Mouse (Mus musculus): ENCODE measurements around the gene Kif26b. TPM values are rescaled to one million over a fixed set of nuclear protein-coding genes. Genes with fewer than 3 reads are reported as not detected.

Gene Kif26b
- total and polyA plus RNA-seq, 3 experiments = 0.04 to 0.16 TPM; not detected in 1

GRCm38 (mm10) chr1:178560043-178560442 lies 31.1 kb downstream of the Kif26b start:
- TF ChIP-seq TAL1 (conservative IDR thresholded peaks at IDR 0.05; ENCODE audit: low read depth, low read length) (no peak), CTCF (IDR thresholded peaks at IDR 0.05; ENCODE audit: low read depth, low read length) (no peak), GATA2 (IDR thresholded peaks at IDR 0.05; ENCODE audit: borderline replicate concordance, low read depth, low read length) (no peak), GATA1 (IDR thresholded peaks at IDR 0.05; ENCODE audit: borderline replicate concordance, low read length) (no peak), POLR2AphosphoS5 (IDR thresholded peaks at IDR 0.05; ENCODE audit: insufficient replicate concordance, low read depth, low read length) (no peak)
- DNase-seq (ENCODE audit: low spot score) (no peak), ATAC-seq (ENCODE audit: extremely low read depth, insufficient number of reproducible peaks, low FRiP score, poor library complexity, severe bottlenecking) (no peak)
- no peaks in the 10 kb centered on the region for H3K27me3 ChIP-seq (ENCODE audit: insufficient read depth, low read length)
- H3K4me3 ChIP-seq (ENCODE audit: low read depth, low read length) = no peak overlapping the region
- H3K36me3 ChIP-seq (replicated peaks) = no peaks in the 10 kb centered on the region
- no peaks in the 10 kb centered on the region for H3K4me1 ChIP-seq (ENCODE audit: insufficient read depth, low read depth, low read length)
- H3K9me3 ChIP-seq (replicated peaks) = peaks cover 10% of the 10 kb centered on the region

GRCm38 (mm10) chr1:178563834-178564233 lies 34.9 kb downstream of the Kif26b start:
- no peaks in the 10 kb centered on the region for H3K36me3 ChIP-seq (replicated peaks)
- H3K27me3 ChIP-seq (ENCODE audit: insufficient read depth, low read length) = peaks cover 2% of the 10 kb centered on the region; the same call in 1 of the 2 replicates
- H3K9me3 ChIP-seq (replicated peaks) = peaks cover 10% of the 10 kb centered on the region
- H3K4me3 ChIP-seq (ENCODE audit: low read depth, low read length) = no peak overlapping the region
- no peaks in the 10 kb centered on the region for H3K4me1 ChIP-seq (ENCODE audit: insufficient read depth, low read depth, low read length)
- ATAC-seq (ENCODE audit: extremely low read depth, insufficient number of reproducible peaks, low FRiP score, poor library complexity, severe bottlenecking) (no peak), DNase-seq (ENCODE audit: low spot score) (no peak)
- no peak for TF ChIP-seq TAL1 (conservative IDR thresholded peaks at IDR 0.05; ENCODE audit: low read depth, low read length)
- no peak for TF ChIP-seq GATA2 (IDR thresholded peaks at IDR 0.05; ENCODE audit: borderline replicate concordance, low read depth, low read length)
- no peak for TF ChIP-seq POLR2AphosphoS5 (IDR thresholded peaks at IDR 0.05; ENCODE audit: insufficient replicate concordance, low read depth, low read length)
- TF ChIP-seq CTCF (IDR thresholded peaks at IDR 0.05; ENCODE audit: low read depth, low read length) = no peak
- TF ChIP-seq GATA1 (IDR thresholded peaks at IDR 0.05; ENCODE audit: borderline replicate concordance, low read length) = no peak

- ATAC-seq (ENCODE audit: extremely low read depth, insufficient number of reproducible peaks, low FRiP score, poor library complexity, severe bottlenecking) (no peak), DNase-seq (ENCODE audit: low spot score) (no peak)
- no peak for TF ChIP-seq TAL1 (conservative IDR thresholded peaks at IDR 0.05; ENCODE audit: low read depth, low read length)
- TF ChIP-seq CTCF (IDR thresholded peaks at IDR 0.05; ENCODE audit: low read depth, low read length) = no peak
- no peak for TF ChIP-seq GATA2 (IDR thresholded peaks at IDR 0.05; ENCODE audit: borderline replicate concordance, low read depth, low read length)
- TF ChIP-seq GATA1 (IDR thresholded peaks at IDR 0.05; ENCODE audit: borderline replicate concordance, low read length) = no peak
- no peak for TF ChIP-seq POLR2AphosphoS5 (IDR thresholded peaks at IDR 0.05; ENCODE audit: insufficient replicate concordance, low read depth, low read length)
- peaks cover 5% of the 10 kb centered on the region for H3K9me3 ChIP-seq (replicated peaks)
- no peak overlapping the region for H3K4me3 ChIP-seq (ENCODE audit: low read depth, low read length)
- no peaks in the 10 kb centered on the region for H3K4me1 ChIP-seq (ENCODE audit: insufficient read depth, low read depth, low read length)
- peaks cover 2% of the 10 kb centered on the region; the same call in 1 of the 2 replicates for H3K27me3 ChIP-seq (ENCODE audit: insufficient read depth, low read length)
- no peaks in the 10 kb centered on the region for H3K36me3 ChIP-seq (replicated peaks)
These were observed 35.9 kb downstream of the Kif26b start for GRCm38 (mm10) chr1:178564800-178565199.

- TF ChIP-seq POLR2AphosphoS5 (IDR thresholded peaks at IDR 0.05; ENCODE audit: insufficient replicate concordance, low read depth, low read length) (no peak), GATA1 (IDR thresholded peaks at IDR 0.05; ENCODE audit: borderline replicate concordance, low read length) (no peak), CTCF (IDR thresholded peaks at IDR 0.05; ENCODE audit: low read depth, low read length) (no peak), GATA2 (IDR thresholded peaks at IDR 0.05; ENCODE audit: borderline replicate concordance, low read depth, low read length) (no peak), TAL1 (conservative IDR thresholded peaks at IDR 0.05; ENCODE audit: low read depth, low read length) (no peak)
- H3K27me3 ChIP-seq (ENCODE audit: insufficient read depth, low read length) = peaks cover 12% of the 10 kb centered on the region
- H3K4me1 ChIP-seq (ENCODE audit: insufficient read depth, low read depth, low read length) = no peaks in the 10 kb centered on the region
- H3K9me3 ChIP-seq (replicated peaks) = no peaks in the 10 kb centered on the region
- no peaks in the 10 kb centered on the region for H3K36me3 ChIP-seq (replicated peaks)
- H3K4me3 ChIP-seq (ENCODE audit: low read depth, low read length) = no peak overlapping the region
- DNase-seq (ENCODE audit: low spot score) (no peak), ATAC-seq (ENCODE audit: extremely low read depth, insufficient number of reproducible peaks, low FRiP score, poor library complexity, severe bottlenecking) (no peak)
These were observed 39.9 kb downstream of the Kif26b start for GRCm38 (mm10) chr1:178568551-178569545.

DNA sequence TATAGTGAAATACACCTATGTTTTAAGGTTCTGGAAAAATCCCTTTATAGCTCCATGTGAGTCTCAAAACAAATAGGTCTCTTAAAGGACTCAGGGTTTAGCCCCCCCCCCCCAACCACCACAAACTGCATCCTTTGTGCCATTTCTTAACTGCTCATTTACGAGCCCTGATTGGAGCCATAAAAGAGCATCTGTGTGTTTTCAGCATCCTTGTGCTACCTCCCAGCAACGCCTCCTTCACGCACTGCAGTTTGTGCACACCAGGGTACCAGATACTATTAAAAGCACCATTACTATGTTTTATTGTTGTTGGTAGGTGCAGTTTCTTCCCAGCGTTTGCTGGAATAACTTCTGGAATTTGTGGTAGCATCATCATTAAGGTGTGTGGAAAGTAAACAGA lies 42.1 kb downstream of the Kif26b start:
- ATAC-seq (ENCODE audit: extremely low read depth, insufficient number of reproducible peaks, low FRiP score, poor library complexity, severe bottlenecking) (no peak), DNase-seq (ENCODE audit: low spot score) (no peak)
- no peaks in the 10 kb centered on the region for H3K36me3 ChIP-seq (replicated peaks)
- H3K4me1 ChIP-seq (ENCODE audit: insufficient read depth, low read depth, low read length) = no peaks in the 10 kb centered on the region
- H3K4me3 ChIP-seq (ENCODE audit: low read depth, low read length) = no peak overlapping the region
- TF ChIP-seq CTCF (IDR thresholded peaks at IDR 0.05; ENCODE audit: low read depth, low read length) = no peak
- TF ChIP-seq GATA2 (IDR thresholded peaks at IDR 0.05; ENCODE audit: borderline replicate concordance, low read depth, low read length) = no peak
- TF ChIP-seq GATA1 (IDR thresholded peaks at IDR 0.05; ENCODE audit: borderline replicate concordance, low read length) = no peak
- TF ChIP-seq TAL1 (conservative IDR thresholded peaks at IDR 0.05; ENCODE audit: low read depth, low read length) = no peak
- no peak for TF ChIP-seq POLR2AphosphoS5 (IDR thresholded peaks at IDR 0.05; ENCODE audit: insufficient replicate concordance, low read depth, low read length)
- peaks cover 15% of the 10 kb centered on the region for H3K27me3 ChIP-seq (ENCODE audit: insufficient read depth, low read length)
- no peaks in the 10 kb centered on the region for H3K9me3 ChIP-seq (replicated peaks)

DNA sequence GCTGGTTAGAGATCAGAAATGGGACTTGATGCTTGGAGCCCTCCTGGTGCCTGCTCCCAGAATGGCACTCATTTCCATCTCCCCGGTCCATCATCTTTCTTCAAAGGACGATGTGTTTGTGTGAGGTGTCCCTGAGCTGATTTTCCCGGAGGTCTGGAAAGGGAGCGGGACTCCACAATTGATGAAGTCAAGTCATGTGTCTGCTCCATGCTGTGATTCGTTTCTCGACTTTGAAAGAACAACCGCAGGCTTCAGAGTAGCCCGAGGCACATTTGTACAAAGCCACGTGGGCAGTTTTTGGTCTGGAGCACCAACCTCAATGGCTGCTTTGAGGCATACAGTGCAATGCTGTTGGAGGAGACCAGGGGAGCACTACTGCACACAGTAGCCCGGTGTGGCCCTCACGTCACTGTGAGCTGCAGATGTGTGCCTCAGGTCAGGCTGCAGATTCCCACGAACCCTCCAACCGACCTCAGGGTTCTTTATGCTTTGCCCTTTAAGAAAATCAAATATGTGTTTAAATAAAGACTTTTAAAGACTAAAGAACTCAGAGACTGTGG lies 43.0 kb downstream of the Kif26b start:
- DNase-seq (ENCODE audit: low spot score) (no peak), ATAC-seq (ENCODE audit: extremely low read depth, insufficient number of reproducible peaks, low FRiP score, poor library complexity, severe bottlenecking) (no peak)
- Histone ChIP-seq H3K27me3 (ENCODE audit: insufficient read depth, low read length) (peaks cover 13% of the 10 kb centered on the region), H3K36me3 (replicated peaks) (no peaks in the 10 kb centered on the region), H3K4me1 (ENCODE audit: insufficient read depth, low read depth, low read length) (no peaks in the 10 kb centered on the region), H3K4me3 (ENCODE audit: low read depth, low read length) (no peak overlapping the region), H3K9me3 (replicated peaks) (no peaks in the 10 kb centered on the region)
- TF ChIP-seq GATA2 (IDR thresholded peaks at IDR 0.05; ENCODE audit: borderline replicate concordance, low read depth, low read length) (no peak), POLR2AphosphoS5 (IDR thresholded peaks at IDR 0.05; ENCODE audit: insufficient replicate concordance, low read depth, low read length) (no peak), GATA1 (IDR thresholded peaks at IDR 0.05; ENCODE audit: borderline replicate concordance, low read length) (no peak), TAL1 (conservative IDR thresholded peaks at IDR 0.05; ENCODE audit: low read depth, low read length) (no peak), CTCF (IDR thresholded peaks at IDR 0.05; ENCODE audit: low read depth, low read length) (no peak)

All from G1E (cell line).